Mouse (Mus musculus) embryonic facial prominence, embryonic 10.5 days (tissue): ENCODE data around the gene Creb1. TPM values are rescaled to one million over a fixed set of nuclear protein-coding genes. Genes with fewer than 3 reads are reported as not detected.

ENCODE experiments used
- DNase-seq: peaks from one replicate; pipeline ENCODE4 v3.0.0-alpha.2; 2017; ENCODE audit warnings: low spot score
- H3K27ac ChIP-seq: fragments of 300-500 bp; sonication (generic); replicated peaks from 2 replicates; pipeline ENCODE4 v1.5.1; 2016; ENCODE audit warnings: mild to moderate bottlenecking
- H3K27me3 ChIP-seq: fragments of 300-500 bp; sonication (generic); replicated peaks from 2 replicates; pipeline ENCODE4 v1.6.1; 2016; ENCODE audit warnings: low read depth, mild to moderate bottlenecking; ENCODE audit not compliant: poor library complexity, severe bottlenecking
- H3K36me3 ChIP-seq: fragments of 300-500 bp; sonication (generic); replicated peaks from 2 replicates; pipeline ENCODE4 v1.6.1; 2016; ENCODE audit warnings: mild to moderate bottlenecking, moderate library complexity
- H3K4me1 ChIP-seq: fragments of 300-500 bp; sonication (generic); 2 replicates; pipeline ENCODE4 v1.6.1; 2016
- H3K4me3 ChIP-seq: fragments of 300-500 bp; sonication (generic); 2 replicates; pipeline ENCODE4 v1.5.1; 2016; ENCODE audit warnings: mild to moderate bottlenecking, moderate library complexity
- H3K9me3 ChIP-seq: fragments of 300-500 bp; sonication (generic); 2 replicates; pipeline ENCODE4 v1.6.1; 2016; ENCODE audit warnings: mild to moderate bottlenecking
- WGBS: fragments of 180-500 bp; shearing (Covaris S2); methylation state at CpG from one replicate; pipeline ENCODE4 v1.1.7; 2016; 5-methylcytosine and 5-hydroxymethylcytosine counted together
- polyA plus RNA-seq: library from polyadenylated mRNA; unstranded; fragments of >200 nt; fragmentation: Nextera tagmentation; extraction: Ambion mirVana; gene quantifications from 2 replicates; pipeline ENCODE4 v1.2.1, GENCODE M21; 2016

The Creb1 gene
- polyA plus RNA-seq, 1 experiment from 2014 or later = 48.4 TPM

DNA sequence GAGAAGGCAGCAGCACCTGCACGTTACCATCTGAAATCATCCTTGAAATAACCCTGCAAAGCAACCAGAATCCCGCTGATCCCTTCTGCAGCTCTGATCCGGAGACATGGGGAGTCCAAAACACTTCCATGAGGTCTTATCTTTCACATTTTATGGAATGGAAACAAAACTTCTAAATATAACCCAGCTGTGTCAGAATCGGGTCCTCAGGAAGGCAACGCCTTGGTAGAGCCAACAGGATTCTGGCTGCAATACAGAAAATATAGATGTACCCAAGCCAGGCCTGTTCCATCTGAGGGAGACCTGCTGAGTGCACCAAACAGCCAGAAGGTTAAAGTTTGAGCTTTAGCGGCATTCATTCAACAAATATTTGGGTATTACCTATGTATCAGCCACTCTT is 9.8 kb upstream of the Creb1 start:
- H3K27ac ChIP-seq = no peak overlapping the region
- H3K9me3 ChIP-seq = no peaks in the 10 kb centered on the region
- H3K27me3 ChIP-seq = no peaks in the 10 kb centered on the region
- H3K36me3 ChIP-seq = no peaks in the 10 kb centered on the region
- WGBS = 92% methylated on average over 6 of the region's 6 CpGs
- no peak overlapping the region for H3K4me3 ChIP-seq
- no peak for DNase-seq
- no peaks in the 10 kb centered on the region for H3K4me1 ChIP-seq

DNA sequence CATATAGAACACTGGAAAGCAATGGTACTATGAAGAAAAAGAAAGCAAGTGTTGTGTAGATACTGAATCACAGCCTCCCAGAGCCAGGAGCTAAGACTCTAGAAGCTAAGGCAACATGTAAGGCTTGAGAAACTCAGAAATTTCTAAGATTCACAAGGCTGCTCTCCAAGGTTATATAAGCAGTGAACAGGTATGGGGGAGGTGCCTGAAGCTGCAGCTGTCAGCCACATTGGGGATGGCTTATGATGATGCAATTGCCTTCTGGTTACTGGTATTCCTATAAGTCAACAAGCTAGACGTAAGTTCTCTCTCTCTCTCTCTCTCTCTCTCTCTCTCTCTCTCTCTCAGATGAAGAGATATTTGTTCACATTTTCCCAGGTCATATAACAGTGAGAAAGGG is 9.3 kb upstream of the Creb1 start:
- Histone ChIP-seq H3K36me3 (no peaks in the 10 kb centered on the region), H3K4me3 (no peak overlapping the region), H3K4me1 (no peaks in the 10 kb centered on the region), H3K9me3 (no peaks in the 10 kb centered on the region), H3K27me3 (no peaks in the 10 kb centered on the region), H3K27ac (no peak overlapping the region)
- DNase-seq = no peak
- 65% methylated on average over 1 of the region's 1 CpGs for WGBS

DNA sequence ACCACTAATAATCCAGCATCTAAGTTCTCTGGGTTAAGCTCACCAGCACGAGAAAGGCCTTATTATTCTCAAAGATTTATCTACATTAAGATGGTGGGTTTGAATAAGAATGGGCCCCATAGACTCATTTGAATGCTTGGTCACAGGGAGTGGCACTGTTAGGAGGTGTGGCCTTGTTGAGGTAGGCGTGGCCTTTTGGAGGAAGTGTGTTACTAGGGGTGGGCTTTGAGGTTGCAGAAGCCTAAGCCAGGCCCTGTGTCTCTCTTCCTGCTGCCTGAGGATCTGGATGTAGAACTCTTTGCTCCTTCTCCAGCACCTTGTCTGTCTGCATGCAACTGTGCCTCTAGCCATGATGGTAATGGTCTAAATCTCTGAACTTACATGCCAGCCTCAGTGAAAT is 7.8 kb upstream of the Creb1 start:
- no peaks in the 10 kb centered on the region for H3K4me1 ChIP-seq
- WGBS = 87% methylated on average over 2 of the region's 2 CpGs
- no peaks in the 10 kb centered on the region for H3K27me3 ChIP-seq
- H3K9me3 ChIP-seq = no peaks in the 10 kb centered on the region
- no peak overlapping the region for H3K27ac ChIP-seq
- peaks cover 4% of the 10 kb centered on the region for H3K36me3 ChIP-seq
- no peak overlapping the region for H3K4me3 ChIP-seq
- no peak for DNase-seq

DNA sequence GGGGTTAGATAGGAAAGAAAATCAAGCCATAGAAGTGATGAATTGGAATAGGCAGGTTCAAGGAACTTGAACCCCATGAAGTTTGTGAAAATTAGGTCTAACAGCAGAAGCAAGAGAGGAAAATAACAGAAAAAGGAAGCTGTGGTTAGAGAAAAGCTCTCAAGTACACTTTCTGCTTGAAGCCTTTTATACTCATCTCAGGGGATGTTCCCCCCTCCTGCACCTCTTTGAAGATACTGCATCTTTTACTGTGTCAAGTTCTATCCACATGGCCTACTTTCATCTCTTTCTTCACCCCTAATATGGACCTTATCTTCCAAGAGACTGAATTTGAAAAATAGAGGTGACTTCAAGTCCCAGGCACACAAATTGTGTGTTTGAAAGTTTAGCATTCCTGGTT is 4.8 kb upstream of the Creb1 start:
- H3K36me3 ChIP-seq = peaks cover 4% of the 10 kb centered on the region
- H3K4me3 ChIP-seq = no peak overlapping the region
- H3K9me3 ChIP-seq = no peaks in the 10 kb centered on the region
- no peak overlapping the region for H3K27ac ChIP-seq
- peaks cover 12% of the 10 kb centered on the region for H3K4me1 ChIP-seq
- no peak for DNase-seq
- H3K27me3 ChIP-seq = no peaks in the 10 kb centered on the region

DNA sequence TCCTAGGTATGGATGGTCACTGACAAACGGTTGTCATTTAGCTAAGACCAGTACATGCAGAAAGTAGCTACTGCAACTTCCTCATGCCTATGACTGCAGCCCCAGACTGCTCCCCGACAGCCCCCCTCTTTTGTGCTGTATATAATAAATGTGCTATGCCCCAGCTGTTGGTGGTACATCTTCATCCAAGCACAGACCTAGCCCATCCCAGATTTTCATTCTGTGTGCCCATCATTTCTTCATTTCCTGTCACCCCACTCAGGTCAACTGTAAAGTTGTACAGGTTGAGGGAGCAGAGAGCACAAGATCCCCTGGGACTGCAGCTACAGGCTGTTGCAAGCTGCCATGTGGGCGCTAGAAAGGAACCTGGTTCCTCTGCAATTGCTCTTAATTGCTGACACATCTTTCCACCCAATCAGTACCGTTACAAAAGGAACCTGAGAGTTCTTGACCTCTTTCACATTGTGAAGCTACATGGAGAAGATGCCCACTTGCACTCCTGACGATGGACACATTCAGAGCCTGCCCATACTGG is 2.6 kb upstream of the Creb1 start:
- WGBS = 86% methylated on average over 5 of the region's 5 CpGs

DNA sequence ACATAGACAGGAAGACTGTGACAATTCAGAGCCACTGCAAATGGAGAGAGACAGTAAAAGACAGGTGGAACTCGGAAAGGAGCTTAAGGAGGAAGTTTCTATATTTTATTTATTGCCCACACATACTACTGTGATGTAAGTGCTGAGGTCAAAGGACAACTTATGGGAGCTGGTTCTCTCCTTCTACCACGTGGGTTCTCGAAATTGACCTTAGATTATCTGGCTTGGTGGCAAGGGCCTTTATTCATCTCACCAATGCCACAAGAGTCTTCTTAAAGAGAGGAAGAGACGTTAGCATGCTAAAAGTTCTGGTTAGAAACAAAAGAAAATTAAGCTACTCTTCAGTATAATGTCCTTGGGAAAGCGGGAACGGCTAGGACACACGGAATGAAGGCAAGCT is 897 bp upstream of the Creb1 start:
- no peak for DNase-seq
- peak overlapping the region; percentile 98 for H3K27ac ChIP-seq
- peaks cover 8% of the 10 kb centered on the region for H3K36me3 ChIP-seq
- H3K9me3 ChIP-seq = no peaks in the 10 kb centered on the region
- no peaks in the 10 kb centered on the region for H3K27me3 ChIP-seq
- H3K4me1 ChIP-seq = peaks cover 32% of the 10 kb centered on the region
- H3K4me3 ChIP-seq = peak overlapping the region; percentile 91
- WGBS = 23% methylated on average over 7 of the region's 7 CpGs

More for the DNA sequence above, 2.6 kb upstream of the Creb1 start:
- DNase-seq = no peak
- H3K27ac ChIP-seq = no peak overlapping the region
- peaks cover 4% of the 10 kb centered on the region for H3K36me3 ChIP-seq
- H3K4me3 ChIP-seq = no peak overlapping the region
- no peaks in the 10 kb centered on the region for H3K9me3 ChIP-seq
- peaks cover 21% of the 10 kb centered on the region for H3K4me1 ChIP-seq
- H3K27me3 ChIP-seq = no peaks in the 10 kb centered on the region

DNA sequence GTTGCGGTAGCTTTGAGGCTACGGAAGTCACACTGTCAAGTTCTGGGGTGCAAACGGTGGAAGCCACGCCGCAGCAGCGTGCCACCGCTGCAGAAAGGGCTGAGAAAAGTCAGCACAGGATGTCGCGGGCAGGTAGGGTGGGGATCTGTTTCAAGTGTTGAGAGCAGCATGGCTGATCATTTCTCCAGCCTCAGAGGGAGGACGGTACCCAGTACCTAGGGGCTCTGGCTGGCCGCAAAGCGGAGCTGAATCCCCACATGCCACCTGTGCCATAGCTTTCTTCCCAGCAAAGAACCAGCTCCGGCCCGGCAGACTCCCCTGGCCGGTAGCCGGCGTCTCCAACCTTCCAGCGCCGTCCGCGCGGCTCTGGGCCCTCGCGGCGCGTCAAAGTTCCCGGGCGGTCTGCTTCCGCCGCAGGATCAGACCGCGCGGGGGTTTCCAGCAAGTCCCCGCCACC is 350 bp upstream of the Creb1 start:
- no peaks in the 10 kb centered on the region for H3K9me3 ChIP-seq
- H3K27ac ChIP-seq = peak overlapping the region; percentile 98
- peaks cover 9% of the 10 kb centered on the region for H3K36me3 ChIP-seq
- under 1% methylated on average over 34 of the region's 34 CpGs for whole genome bisulfite sequencing
- peaks cover 32% of the 10 kb centered on the region for H3K4me1 ChIP-seq
- DNase-seq = no peak
- H3K27me3 ChIP-seq = no peaks in the 10 kb centered on the region
- peak overlapping the region; percentile 91 for H3K4me3 ChIP-seq

DNA sequence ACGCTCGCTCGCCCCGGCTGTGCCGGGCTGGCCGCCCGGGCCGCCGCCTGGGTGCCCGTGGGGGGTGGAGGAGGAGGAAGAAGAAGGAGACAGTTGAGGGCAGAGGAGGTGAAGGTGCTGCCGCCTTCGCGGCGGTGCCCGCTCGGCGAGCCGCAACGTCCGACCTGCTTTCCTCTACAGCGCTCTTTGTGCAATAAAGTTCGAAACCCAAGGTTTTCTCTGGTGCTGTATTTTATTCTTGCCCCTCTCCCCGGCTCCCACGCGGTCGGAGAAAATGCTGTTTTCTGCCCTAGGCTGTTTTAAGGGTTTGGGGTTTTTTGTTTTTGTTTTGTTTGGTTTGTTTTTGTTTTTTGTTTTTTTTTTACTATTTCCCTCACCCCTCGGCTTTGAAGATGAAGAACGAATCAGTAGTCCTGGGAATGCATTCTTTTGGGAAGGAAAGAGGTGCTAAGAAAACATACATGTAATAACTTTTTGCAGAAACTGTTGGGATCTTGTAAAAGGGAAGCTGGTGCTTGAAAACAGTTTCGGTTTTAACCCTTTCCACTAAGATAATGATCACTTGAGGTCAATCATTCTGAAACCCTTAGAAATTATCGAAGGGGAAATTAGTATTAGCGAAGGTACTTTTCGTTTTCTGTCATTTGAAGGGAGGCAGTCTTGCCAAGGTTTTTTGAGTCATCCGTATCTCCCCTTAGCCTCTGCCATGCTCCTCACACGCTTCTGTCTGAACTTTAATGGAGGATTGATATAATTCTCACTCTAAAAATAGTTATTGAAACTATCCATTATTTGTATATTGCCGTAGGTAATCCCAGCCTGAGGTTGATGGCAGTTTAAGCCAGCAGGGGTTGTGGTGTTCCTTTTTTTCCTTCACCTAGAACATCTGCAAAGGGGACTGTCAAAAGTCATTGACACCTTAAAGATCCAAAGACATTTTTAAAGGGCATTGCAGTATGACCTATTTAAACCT is 1.3 kb downstream of the Creb1 start:
- Histone ChIP-seq H3K27me3 (no peaks in the 10 kb centered on the region), H3K4me3 (peak overlapping the region; percentile 91), H3K36me3 (peaks cover 5% of the 10 kb centered on the region), H3K9me3 (no peaks in the 10 kb centered on the region), H3K27ac (peak overlapping the region; percentile 98), H3K4me1 (peaks cover 32% of the 10 kb centered on the region)
- WGBS = 2% methylated on average over 35 of the region's 35 CpGs
- peak; percentile 65 for DNase-seq

DNA sequence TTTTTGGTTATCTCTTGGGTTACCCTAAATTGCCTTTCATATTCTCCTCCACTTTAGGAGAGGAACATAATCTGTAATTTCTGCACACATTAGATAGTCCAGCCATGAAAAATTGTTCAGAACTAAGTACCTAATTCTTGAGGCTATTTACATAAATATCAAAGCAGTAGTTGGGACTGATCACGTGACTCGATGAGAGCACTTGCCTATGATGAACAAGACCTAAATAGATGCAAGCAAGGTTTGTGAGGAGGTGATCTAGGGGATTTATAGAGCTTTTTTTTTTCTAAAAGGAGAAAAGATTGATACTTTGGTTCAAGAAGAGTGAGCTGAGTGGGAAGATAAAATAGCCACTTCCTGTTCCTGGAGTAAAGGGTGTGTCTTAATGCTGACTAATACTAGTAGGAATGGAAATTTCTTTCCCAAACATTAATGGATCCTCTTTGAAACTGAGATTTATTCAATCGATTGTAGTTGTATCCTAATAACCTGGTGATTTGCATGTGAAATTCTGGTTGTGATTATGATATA is 6.5 kb downstream of the Creb1 start:
- WGBS = 94% methylated on average over 3 of the region's 3 CpGs
- no peak for DNase-seq

DNA sequence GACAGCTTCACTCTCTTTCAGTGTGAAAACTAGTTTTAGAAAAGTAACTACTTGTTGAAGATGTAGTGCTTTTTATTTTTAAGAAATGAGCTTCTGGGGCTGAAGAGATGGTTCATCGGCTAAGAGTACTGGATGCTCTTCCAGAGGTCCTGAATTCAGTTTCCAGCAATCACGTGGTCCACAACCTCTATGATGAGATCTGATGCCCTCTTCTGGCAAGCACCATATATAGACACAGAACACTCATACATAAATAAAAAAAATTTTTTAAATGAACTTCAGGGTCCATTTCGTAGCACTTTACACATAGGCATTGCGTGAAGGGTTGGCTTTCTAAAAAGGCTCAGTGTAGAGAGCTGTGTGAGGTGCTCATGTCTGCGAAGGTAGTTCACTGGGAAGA is 11.3 kb downstream of the Creb1 start:
- H3K36me3 ChIP-seq = peaks cover 23% of the 10 kb centered on the region
- DNase-seq = no peak
- H3K4me1 ChIP-seq = no peaks in the 10 kb centered on the region
- H3K27ac ChIP-seq = no peak overlapping the region
- H3K9me3 ChIP-seq = no peaks in the 10 kb centered on the region
- H3K4me3 ChIP-seq = no peak overlapping the region
- 88% methylated on average over 5 of the region's 5 CpGs for WGBS
- H3K27me3 ChIP-seq = no peaks in the 10 kb centered on the region

More for the DNA sequence above, 6.5 kb downstream of the Creb1 start:
- no peak overlapping the region for H3K27ac ChIP-seq
- H3K36me3 ChIP-seq = peaks cover 20% of the 10 kb centered on the region
- H3K27me3 ChIP-seq = no peaks in the 10 kb centered on the region
- H3K9me3 ChIP-seq = no peaks in the 10 kb centered on the region
- H3K4me3 ChIP-seq = no peak overlapping the region
- H3K4me1 ChIP-seq = peaks cover 19% of the 10 kb centered on the region

DNA sequence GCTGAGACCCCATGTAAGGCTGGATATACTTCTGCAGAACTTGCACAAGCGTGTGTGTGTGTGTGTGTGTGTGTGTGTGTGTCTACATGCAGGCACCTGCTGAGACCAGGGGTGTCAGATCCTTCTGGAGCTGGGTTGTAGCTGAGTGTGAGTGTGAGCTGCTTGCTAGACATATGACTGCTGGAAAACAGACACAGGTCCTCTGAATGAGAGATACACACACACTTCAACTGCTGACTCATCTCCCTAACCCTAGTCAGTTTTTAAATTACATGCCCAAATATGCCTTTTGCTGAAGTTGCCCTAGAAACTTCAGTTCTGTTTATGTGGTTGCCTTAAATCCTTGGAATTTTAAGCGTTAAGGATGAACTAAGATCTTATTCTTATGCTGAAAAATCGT is 13.6 kb downstream of the Creb1 start:
- H3K36me3 ChIP-seq = peaks cover 30% of the 10 kb centered on the region
- H3K4me3 ChIP-seq = no peak overlapping the region
- no peak overlapping the region for H3K27ac ChIP-seq
- H3K9me3 ChIP-seq = no peaks in the 10 kb centered on the region
- no peaks in the 10 kb centered on the region for H3K27me3 ChIP-seq
- no peak for DNase-seq
- no peaks in the 10 kb centered on the region for H3K4me1 ChIP-seq
- whole genome bisulfite sequencing = 90% methylated on average over 3 of the region's 3 CpGs

DNA sequence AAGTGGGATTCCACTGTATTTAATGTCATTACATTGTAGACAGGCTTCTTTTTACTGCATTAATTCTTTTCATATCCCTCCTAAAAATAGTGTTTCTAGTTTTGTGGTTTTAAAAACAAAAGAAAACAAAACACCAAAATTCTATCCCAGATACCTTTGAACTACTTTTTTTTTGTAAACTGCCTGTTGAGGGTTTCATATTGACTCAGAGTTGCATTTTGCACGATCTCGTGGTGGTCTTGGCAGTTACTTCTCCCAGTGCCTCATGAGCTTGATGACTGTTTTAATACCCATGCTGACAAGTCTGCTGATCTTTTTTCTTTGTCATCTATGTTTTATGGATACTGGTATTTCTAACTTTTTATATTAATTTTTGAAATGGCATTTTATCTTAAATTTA is 16.9 kb downstream of the Creb1 start:
- no peaks in the 10 kb centered on the region for H3K4me1 ChIP-seq
- no peaks in the 10 kb centered on the region for H3K27me3 ChIP-seq
- peaks cover 37% of the 10 kb centered on the region for H3K36me3 ChIP-seq
- no peaks in the 10 kb centered on the region for H3K9me3 ChIP-seq
- WGBS = 93% methylated on average over 2 of the region's 2 CpGs
- H3K4me3 ChIP-seq = no peak overlapping the region
- H3K27ac ChIP-seq = no peak overlapping the region
- DNase-seq = no peak

DNA sequence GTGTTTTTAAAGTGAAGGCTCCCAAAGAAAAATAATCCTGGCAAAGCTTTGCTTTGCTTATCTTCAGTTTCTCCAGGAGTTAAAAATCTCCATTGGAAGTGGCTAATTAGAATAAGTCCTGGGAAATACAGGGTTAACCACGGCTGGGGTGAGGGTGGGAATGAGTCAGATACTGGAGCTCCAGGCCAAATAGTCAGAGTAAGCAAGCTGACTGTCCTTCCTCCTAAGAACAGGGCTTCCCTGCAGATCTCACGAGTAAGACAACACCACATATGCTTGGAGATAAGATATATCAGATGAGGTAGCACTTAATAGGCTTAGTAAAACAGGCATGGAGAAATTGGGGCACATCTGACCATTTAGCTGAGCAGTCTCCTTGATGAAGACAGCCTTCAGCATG is 19.5 kb downstream of the Creb1 start:
- Histone ChIP-seq H3K36me3 (peaks cover 60% of the 10 kb centered on the region), H3K4me1 (no peaks in the 10 kb centered on the region), H3K4me3 (no peak overlapping the region), H3K27ac (no peak overlapping the region), H3K9me3 (no peaks in the 10 kb centered on the region), H3K27me3 (no peaks in the 10 kb centered on the region)
- no peak for DNase-seq
- WGBS = 57% methylated on average over 2 of the region's 2 CpGs
